Mouse (Mus musculus) ovary, adult 18-20 months (tissue): ENCODE results near the gene Irf2.

Experiments used
- DNase-seq: peaks from one replicate; pipeline ENCODE4 v3.0.0; 2022; ENCODE audit warnings: low spot score, mixed read lengths

Irf2 gene

DNA sequence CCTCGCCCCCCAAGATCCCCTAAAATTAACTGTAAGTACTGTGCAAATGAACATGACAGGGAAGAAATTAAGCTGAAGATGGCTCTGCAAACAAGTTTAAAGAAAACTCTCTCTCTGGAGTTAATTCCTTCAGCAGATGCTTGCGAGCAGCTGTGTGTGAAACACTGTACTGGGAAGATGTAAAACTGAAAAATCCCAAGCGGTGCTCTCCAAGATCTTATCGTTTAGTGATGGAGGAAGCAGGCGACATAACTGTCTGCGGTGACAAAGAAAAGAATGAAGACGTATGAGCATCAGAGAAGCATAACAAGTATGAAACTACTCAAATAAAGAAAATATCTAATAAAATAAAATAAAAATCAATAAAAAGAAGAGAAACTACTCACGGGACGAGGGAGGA, 18.1 kb downstream of the Irf2 start:
- DNase-seq = no peak

DNA sequence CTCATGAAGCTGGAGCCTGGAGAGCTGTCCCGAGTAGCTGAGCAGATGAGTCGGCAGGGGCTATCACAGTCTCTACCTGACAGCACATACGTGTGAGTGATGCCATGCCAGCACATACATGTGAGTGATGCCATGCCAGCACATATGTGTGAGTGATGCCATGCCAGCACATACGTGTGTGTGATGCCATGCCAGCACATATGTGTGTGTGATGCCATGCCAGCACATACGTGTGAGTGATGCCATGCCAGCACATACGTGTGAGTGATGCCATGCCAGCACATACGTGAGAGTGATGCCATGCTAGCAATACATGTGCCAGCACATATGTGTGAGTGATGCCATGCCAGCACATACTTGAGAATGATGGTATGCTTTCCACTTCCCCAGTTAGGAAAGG, 18.6 kb downstream of the Irf2 start:
- DNase-seq = no peak

GRCm38 (mm10) chr8:46758676-46759075, 19.1 kb downstream of the Irf2 start:
- DNase-seq = no peak

DNA sequence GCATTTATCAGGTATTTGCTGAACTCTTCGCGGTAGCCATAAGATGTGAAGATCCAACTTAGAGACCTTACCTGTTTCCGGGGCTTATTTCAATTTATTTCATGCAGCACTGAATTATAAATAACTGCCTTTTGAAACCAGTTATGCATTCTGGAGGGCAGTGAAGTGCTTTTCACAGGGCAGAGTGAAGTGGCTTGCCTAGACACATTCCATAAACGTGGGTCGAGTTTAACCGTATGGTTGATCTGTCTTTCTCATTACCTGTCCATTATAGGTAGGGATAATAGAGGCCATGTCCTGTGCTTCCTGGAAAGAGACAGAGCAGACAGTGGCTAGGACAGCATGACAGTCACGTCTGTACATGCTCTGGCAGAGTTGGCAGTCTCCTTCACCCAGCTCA, 20.0 kb downstream of the Irf2 start:
- no peak for DNase-seq

GRCm38 (mm10) chr8:46760701-46761100, 21.2 kb downstream of the Irf2 start:
- no peak for DNase-seq

DNA sequence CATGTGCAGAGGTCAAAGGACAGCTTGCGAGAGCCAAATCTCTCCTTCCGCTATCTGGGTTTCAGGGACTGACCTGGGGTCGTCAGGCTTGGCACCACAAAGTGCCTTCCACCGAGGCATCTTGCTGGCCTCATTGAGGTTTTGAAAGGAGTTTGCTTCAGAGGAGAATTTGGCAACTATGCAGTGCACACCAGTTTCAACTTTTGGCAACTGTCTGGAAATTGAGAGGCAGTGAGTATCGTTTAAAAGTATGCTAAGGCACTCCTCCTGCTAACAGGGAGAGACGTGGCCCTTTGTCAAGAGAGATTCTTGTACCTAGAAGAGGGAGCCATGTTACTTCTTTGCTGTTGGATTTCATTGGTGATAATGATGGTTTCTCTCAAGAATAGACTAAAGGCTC, 21.9 kb downstream of the Irf2 start:
- no peak for DNase-seq

GRCm38 (mm10) chr8:46769408-46770180, 30.1 kb downstream of the Irf2 start:
- no peak for DNase-seq

GRCm38 (mm10) chr8:46770905-46771516, 31.5 kb downstream of the Irf2 start:
- no peak for DNase-seq

GRCm38 (mm10) chr8:46772801-46773200, 33.3 kb downstream of the Irf2 start:
- DNase-seq = no peak

DNA sequence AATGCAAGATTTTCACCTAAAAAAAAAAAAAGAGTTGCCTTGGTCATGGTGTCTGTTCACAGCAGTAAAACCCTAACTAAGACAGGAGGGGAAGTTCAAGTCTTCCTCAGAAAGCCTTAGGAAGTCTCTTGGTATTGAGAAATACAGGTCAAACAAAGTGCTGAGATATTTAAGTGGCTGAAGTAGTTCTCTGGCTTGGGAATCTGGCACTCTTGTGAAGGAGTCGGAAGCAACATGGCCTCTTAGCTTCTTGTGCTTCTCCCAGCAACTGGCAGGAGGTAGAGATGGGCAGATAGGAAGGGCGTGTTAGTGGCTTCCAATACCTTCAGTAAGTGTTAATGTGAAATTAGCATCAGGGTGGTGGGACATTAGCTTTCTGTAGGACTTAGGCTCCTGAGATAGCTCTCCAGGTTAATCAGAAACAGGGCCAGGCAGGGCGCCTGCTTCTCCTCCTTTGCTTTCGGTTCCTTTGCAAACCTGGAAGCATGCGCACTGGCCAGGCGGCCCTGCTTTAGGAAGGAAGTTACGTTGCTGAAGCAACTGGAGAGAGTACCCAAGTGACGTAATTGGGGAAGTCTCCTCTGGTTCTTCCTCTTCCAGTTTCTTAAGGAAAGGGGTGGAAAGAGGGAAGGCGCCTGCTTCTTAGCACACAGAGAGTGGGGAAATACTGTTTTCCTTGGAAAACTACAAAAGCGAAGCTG, 38.4 kb downstream of the Irf2 start:
- DNase-seq = no peak

DNA sequence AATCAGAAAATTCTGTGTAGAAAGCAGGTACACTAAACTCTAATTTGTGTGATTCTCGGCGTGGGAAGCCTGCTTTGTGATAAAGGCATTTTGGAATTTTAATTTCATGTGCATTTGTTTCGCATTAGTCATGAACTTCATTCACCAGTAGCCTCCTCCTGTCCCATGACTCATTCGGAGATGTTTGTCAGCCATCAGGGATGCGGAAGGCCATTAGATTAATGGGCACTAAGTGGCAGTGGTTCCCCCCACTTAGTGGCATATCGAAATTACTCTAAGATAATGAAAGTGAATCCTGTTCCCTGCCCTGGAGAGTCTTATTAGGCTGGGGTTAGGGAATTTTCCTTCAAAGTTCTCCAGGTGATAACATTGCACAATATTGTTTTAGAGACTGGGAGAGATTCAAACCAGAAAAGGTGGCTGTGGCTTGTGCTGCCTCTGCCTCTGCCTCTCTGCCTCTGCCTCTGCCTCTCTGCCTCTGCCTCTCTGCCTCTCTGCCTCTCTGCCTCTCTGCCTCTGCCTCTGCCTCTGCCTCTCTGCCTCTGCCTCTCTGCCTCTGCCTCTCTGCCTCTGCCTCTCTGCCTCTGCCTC, 41.6 kb downstream of the Irf2 start:
- DNase-seq = no peak

DNA sequence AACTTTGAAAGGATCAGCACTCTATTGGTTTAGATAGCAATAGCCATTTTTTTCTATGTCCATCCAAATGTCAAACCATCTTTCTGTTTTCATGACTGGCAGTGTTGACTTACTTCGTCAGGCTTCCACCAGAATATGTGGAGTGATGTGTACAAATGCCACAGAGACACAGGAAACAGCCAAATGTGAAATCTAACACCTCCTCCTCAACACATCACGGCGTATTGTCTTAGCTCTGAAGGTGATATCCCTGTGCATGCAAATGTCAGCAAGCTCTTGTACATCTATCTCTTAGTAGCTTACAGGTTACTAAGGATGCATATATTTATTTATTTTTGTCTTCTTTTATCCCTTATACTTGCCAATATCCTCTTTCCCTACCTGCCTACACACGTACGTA, 42.7 kb downstream of the Irf2 start:
- DNase-seq = no peak

DNA sequence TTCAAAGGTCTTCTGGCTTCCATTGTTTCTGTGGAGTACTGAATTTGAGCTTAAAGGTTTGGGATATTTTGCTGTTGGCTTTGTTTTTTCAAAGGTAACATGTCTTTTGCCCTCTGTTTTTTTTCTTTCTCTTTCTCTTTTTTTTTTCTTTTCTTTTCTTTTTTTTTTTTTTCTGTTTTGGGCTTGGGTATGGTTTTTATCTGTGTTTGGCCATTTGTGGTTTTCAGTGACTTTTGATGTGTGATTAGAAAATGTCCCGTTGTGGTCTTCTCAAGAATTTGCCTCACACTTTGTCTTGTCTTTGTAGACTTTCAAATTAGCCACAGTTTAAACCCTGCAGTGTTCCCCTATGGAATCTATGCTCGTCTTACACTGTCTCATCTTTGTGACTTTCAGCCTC, 45.5 kb downstream of the Irf2 start:
- DNase-seq = no peak

DNA sequence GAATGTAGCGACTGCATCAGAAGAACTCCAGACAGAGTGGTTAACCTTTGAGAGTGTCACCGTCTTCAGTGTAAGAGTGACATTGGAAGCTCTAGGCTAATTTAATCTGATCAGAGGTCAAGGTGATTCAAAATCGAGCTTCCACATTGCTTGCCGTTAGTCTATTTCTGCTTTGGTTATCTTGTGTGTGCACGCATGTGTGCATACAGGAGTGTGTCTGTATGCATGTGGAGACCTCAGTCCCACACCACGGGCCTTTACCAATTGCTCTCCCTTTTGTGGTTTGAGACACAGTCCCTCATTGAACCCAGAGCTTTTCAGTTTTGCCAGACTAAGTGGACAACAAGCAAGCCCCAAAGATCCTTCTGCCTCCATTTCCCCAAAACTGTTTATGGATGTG, 46.4 kb downstream of the Irf2 start:
- no peak for DNase-seq

- DNase-seq = no peak
Observed at GRCm38 (mm10) chr8:46789091-46789881, 49.8 kb downstream of the Irf2 start.

DNA sequence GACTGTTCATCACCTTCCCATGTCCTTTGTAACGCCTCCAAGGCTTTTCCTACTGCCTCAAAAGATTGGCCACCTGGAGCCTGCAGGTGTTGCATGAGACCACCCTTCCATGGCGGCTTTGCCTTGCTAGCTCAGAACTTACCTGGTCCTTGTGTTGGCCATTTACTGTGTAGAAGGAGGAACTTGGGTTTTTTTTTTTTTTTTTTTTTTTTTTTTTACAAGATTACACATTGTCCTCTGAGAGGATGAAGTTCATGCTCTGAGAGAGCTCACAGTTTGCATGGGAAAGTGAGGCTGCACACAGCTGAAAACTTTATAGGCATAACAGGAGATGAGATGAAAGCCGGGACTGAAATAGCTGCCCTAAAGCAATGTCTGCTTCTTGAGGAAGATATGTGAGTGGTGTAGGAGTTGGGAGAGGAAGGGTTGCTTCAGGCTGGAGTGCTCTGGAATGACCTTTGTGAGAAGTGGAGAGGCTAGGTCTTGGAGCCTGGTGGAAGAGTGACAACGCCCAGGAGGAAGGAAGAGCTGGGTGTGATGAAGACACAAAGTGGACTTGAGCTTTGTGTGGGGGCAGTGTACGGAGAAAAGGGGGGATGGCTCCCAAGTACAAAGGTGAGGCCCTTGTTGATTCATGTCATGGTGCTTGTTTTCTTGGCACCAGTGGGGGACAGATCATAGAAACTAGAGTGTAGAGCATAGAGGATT, 52.3 kb downstream of the Irf2 start:
- DNase-seq = no peak

DNA sequence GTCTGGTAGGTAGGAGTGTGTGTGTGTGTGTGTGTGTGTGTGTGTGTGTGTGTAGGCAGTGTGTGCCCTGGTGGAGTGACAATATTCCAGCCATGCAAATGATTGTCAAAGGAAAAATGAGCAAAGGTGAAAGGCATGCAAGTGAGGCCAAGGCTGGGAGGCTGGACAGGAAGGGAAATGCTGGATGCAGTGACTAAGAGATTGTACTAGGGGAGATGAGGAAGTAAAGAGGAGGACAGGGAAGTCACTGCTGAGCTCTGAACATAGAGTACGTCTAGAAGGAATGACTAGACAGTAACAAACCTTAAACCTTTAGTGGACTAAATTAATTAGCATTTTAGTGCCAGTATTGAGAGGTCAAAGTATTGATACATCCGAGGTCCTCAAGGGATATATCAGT, 53.1 kb downstream of the Irf2 start:
- no peak for DNase-seq

DNA sequence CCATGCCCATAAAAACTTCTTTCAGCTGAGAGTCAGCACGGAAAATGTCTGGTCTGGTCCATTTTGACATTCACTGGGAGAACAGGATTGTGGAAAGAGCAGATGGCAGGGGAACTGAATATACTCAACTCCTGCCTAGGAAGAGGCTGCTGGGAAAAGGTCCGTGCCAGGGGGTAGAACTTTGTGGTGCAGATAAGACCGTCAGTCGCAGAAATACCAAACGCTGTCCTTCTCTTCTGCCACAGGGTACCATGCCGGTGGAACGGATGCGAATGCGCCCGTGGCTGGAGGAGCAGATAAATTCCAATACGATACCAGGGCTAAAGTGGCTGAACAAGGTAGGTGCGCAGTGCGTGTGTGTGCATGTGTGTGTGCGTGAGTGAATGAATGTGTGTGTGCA, 53.7 kb downstream of the Irf2 start:
- no peak for DNase-seq

- no peak for DNase-seq
Observed at GRCm38 (mm10) chr8:46794317-46794716, 54.8 kb downstream of the Irf2 start.

- no peak for DNase-seq
Observed at GRCm38 (mm10) chr8:46799212-46799611, 59.7 kb downstream of the Irf2 start.

DNA sequence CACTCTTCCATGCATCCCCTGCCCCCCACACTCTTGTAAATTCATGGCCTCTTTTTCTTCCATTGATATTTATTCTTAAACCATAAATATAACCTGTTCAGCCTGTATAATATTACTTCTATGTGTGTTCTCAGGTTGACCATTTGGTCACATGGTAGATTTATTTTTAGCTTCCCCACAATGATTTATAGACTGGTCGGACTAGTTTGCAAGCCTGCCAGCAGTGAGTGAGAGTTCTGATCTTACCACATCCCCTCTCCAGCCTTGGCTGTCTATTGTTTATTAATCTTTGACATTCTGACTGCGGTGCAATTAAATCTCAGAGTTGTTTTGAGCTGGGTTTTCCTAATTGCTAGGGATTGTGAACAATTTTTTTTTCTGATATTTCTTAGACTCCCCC, 60.2 kb downstream of the Irf2 start:
- no peak for DNase-seq
